Comparison of ENCODE assay signal across 8 mouse cellular contexts in the genomic region with DNA sequence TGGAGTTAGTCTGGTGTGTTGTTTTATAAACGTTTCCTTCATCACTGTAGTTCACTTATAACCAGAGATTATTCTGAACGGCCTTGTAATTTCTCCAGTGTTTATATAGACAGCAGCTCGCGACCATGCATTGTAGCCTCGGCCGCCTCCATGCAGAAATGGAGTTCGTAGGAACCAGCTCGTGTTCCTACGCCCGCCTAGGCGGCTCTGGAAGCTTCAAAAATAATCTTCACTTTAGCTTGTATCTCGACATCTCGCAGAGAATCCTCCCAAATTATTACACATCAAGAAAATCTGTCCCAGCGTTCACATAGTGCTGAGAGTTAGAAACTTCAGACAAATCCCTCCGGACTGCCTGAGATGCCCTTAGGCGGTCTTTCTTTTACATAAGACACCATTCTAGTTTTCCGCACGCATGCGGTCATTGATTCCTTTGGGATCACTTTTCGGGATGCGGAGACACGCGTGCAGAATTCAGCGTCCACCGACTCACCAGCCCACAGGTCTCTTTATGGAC. TPM values are rescaled to one million over a fixed set of nuclear protein-coding genes. Genes with fewer than 3 reads are reported as not detected.
DNase-seq lines count a peak whose midpoint lies in the region; ATAC-seq and TF ChIP-seq lines count a peak whose summit lies in the region.

No protein-coding gene starts in this region.

- H3K4me1 ChIP-seq in forebrain, embryonic 15.5 days: peaks cover 30% of the 10 kb centered on the region
- no peaks in the 10 kb centered on the region for H3K4me1 ChIP-seq in intestine, postnatal 0 days (replicated peaks; ENCODE audit: control insufficient read depth, insufficient read depth, low read length)
- H3K4me1 ChIP-seq in liver, embryonic 13.5 days (replicated peaks): peaks cover 74% of the 10 kb centered on the region

- peak; percentile 31 to 44 for DNase-seq in layer of hippocampus, adult 2 months (ENCODE audit: low spot score in 2 of 2)
- DNase-seq in layer of hippocampus, adult 9-11 months: no peak
- peak; percentile 69 for DNase-seq in WW6 (ENCODE audit: low read depth, low spot score)
- no peak for DNase-seq in liver, embryonic 13.5 days
- peak; percentile 32 for DNase-seq in right cerebral cortex, postnatal 4 days

- H3K27ac ChIP-seq in layer of hippocampus, adult 2 months: peak overlapping the region; percentile 98
- H3K27ac ChIP-seq in forebrain, embryonic 15.5 days (replicated peaks): peak overlapping the region; percentile 78
- peak overlapping the region; percentile 99 for H3K27ac ChIP-seq in intestine, postnatal 0 days (ENCODE audit: low read depth, low read length)
- peak overlapping the region; percentile 89 for H3K27ac ChIP-seq in liver, embryonic 13.5 days

- WGBS in forebrain, embryonic 15.5 days: under 1% methylated on average over 25 of the region's 25 CpGs
- under 1% methylated on average over 25 of the region's 25 CpGs for WGBS in intestine, postnatal 0 days
- WGBS in liver, embryonic 13.5 days (ENCODE audit: insufficient replicate concordance): under 1% methylated on average over 25 of the region's 25 CpGs

- no peak for TF ChIP-seq CTCF in layer of hippocampus, adult 2 months (conservative IDR thresholded peaks at IDR 0.05)
- TF ChIP-seq CTCF in intestine, postnatal 0 days (IDR thresholded peaks at IDR 0.05; ENCODE audit: low read depth): no peak

- peak; percentile 39 for ATAC-seq in forebrain, embryonic 15.5 days (replicated peaks)
- 0 out of 2 replicates have a peak, but pooled peaks have one; percentile 3 for ATAC-seq in intestine, postnatal 0 days
- peak; percentile 9 for ATAC-seq in liver, embryonic 13.5 days (ENCODE audit: low read depth)
- no peak for ATAC-seq in megakaryocyte-erythroid progenitor cell, adult 5-6 weeks (replicated peaks; ENCODE audit: low FRiP score, low TSS enrichment, poor library complexity, severe bottlenecking)

- H3K9ac ChIP-seq in forebrain, embryonic 15.5 days (replicated peaks): peak overlapping the region; percentile 63
- H3K9ac ChIP-seq in intestine, postnatal 0 days (ENCODE audit: low read depth, low read length): peak overlapping the region; percentile 99
- H3K9ac ChIP-seq in liver, embryonic 13.5 days: peak overlapping the region; percentile 78

- H3K36me3 ChIP-seq in forebrain, embryonic 15.5 days: no peaks in the 10 kb centered on the region
- H3K36me3 ChIP-seq in intestine, postnatal 0 days (ENCODE audit: control insufficient read depth, insufficient read depth): no peaks in the 10 kb centered on the region
- no peaks in the 10 kb centered on the region for H3K36me3 ChIP-seq in liver, embryonic 13.5 days

- no peaks in the 10 kb centered on the region for H3K27me3 ChIP-seq in forebrain, embryonic 15.5 days
- H3K27me3 ChIP-seq in intestine, postnatal 0 days (replicated peaks; ENCODE audit: control insufficient read depth, insufficient read depth, low read length): no peaks in the 10 kb centered on the region
- no peaks in the 10 kb centered on the region for H3K27me3 ChIP-seq in liver, embryonic 13.5 days

- H3K9me3 ChIP-seq in forebrain, embryonic 15.5 days: no peaks in the 10 kb centered on the region
- no peaks in the 10 kb centered on the region for H3K9me3 ChIP-seq in intestine, postnatal 0 days (ENCODE audit: control insufficient read depth)
- H3K9me3 ChIP-seq in liver, embryonic 13.5 days (replicated peaks): no peaks in the 10 kb centered on the region

- peak overlapping the region; percentile 47 for H3K4me2 ChIP-seq in forebrain, embryonic 15.5 days (replicated peaks)
- peak overlapping the region; percentile 79 for H3K4me2 ChIP-seq in intestine, postnatal 0 days (replicated peaks; ENCODE audit: low read depth)
- H3K4me2 ChIP-seq in liver, embryonic 13.5 days: peak overlapping the region; percentile 73

- H3K4me3 ChIP-seq in layer of hippocampus, adult 2 months: peak overlapping the region; percentile 81
- peak overlapping the region; percentile 97 for H3K4me3 ChIP-seq in forebrain, embryonic 15.5 days
- peak overlapping the region; percentile 95 for H3K4me3 ChIP-seq in intestine, postnatal 0 days (ENCODE audit: low read depth, low read length)
- peak overlapping the region; percentile 100 for H3K4me3 ChIP-seq in liver, embryonic 13.5 days (replicated peaks)

RNA-seq across cellular contexts. Expression of gene Hnrnpf, which starts 5.9 kb away (rescaled TPM):
- 100 to 1,000 TPM; 123 TPM for total RNA-seq in layer of hippocampus, adult 2 months (2021)
- polyA plus RNA-seq in forebrain, embryonic 15.5 days (2015; fragmentation: Nextera tagmentation; extraction: Ambion mirVana): 376 and 385 TPM in 2 replicates
- 340 and 353 TPM in 2 replicates for polyA plus RNA-seq in intestine, postnatal 0 days (2015; fragmentation: Nextera tagmentation; extraction: Ambion mirVana)
- 594 and 691 TPM in 2 replicates for polyA plus RNA-seq in liver, embryonic 13.5 days (2015; fragmentation: Nextera tagmentation; extraction: Ambion mirVana)
- total RNA-seq in megakaryocyte-erythroid progenitor cell, adult 5-6 weeks (2014; fragmentation: Nextera tagmentation): 700 and 784 TPM in 2 replicates
- 1,626 and 1,721 TPM in 2 replicates for total RNA-seq in megakaryocyte-erythroid progenitor cell, adult 5-6 weeks (2017)

RNA-seq across cellular contexts. Expression of gene Fxyd4, which starts 31.4 kb away (rescaled TPM):
- not detected for total RNA-seq in layer of hippocampus, adult 2 months (2021)
- 2.0 and 4.0 TPM in 2 replicates for polyA plus RNA-seq in forebrain, embryonic 15.5 days (2015; fragmentation: Nextera tagmentation; extraction: Ambion mirVana)
- polyA plus RNA-seq in intestine, postnatal 0 days (2015; fragmentation: Nextera tagmentation; extraction: Ambion mirVana): 0.27 and 0.55 TPM in 2 replicates
- 0.37 and 0.38 TPM in 2 replicates for polyA plus RNA-seq in liver, embryonic 13.5 days (2015; fragmentation: Nextera tagmentation; extraction: Ambion mirVana)
- not detected in 2 replicates for total RNA-seq in megakaryocyte-erythroid progenitor cell, adult 5-6 weeks (2014; fragmentation: Nextera tagmentation)
- total RNA-seq in megakaryocyte-erythroid progenitor cell, adult 5-6 weeks (2017): not detected in 2 replicates

RNA-seq across cellular contexts. Expression of gene Zfp239, which starts 44.2 kb away (rescaled TPM):
- total RNA-seq in layer of hippocampus, adult 2 months (2021): 10 to 100 TPM; 35.9 to 38.4 TPM
- 14.3 and 16.2 TPM in 2 replicates for polyA plus RNA-seq in forebrain, embryonic 15.5 days (2015; fragmentation: Nextera tagmentation; extraction: Ambion mirVana)
- 2.9 and 3.1 TPM in 2 replicates for polyA plus RNA-seq in intestine, postnatal 0 days (2015; fragmentation: Nextera tagmentation; extraction: Ambion mirVana)
- polyA plus RNA-seq in liver, embryonic 13.5 days (2015; fragmentation: Nextera tagmentation; extraction: Ambion mirVana): 3.0 and 4.1 TPM in 2 replicates
- total RNA-seq in megakaryocyte-erythroid progenitor cell, adult 5-6 weeks (2014; fragmentation: Nextera tagmentation): 7.3 and 8.1 TPM in 2 replicates
- total RNA-seq in megakaryocyte-erythroid progenitor cell, adult 5-6 weeks (2017): 2.4 and 21.7 TPM in 2 replicates

Comparison
In these comparisons a context has a peak if more than half of its experiments do, and no peak if none do; other contexts are left out.
1. DNase-seq: peak in layer of hippocampus, adult 2 months (2 of 2), WW6 (single experiment) and right cerebral cortex, postnatal 4 days (single experiment); none in layer of hippocampus, adult 9-11 months (single experiment) and liver, embryonic 13.5 days (single experiment).
2. Peak in every context shown above with its lines, with median percentiles within 50 percentile points of each other: H3K27ac ChIP-seq, H3K4me3 ChIP-seq, H3K4me2 ChIP-seq and H3K9ac ChIP-seq.